Mouse (Mus musculus): ENCODE results near the gene C1s2.
"Not testable (repeated sequence)": the region's sequence is repeated elsewhere in the genome, so short reads cannot be mapped to it uniquely, and the experiment has no call there.

C1s2 gene

GRCm38 (mm10) chr6:124640997-124641396 is 5.1 kb upstream of the C1s2 start:
- peak; percentile 31 for DNase-seq (ENCODE audit: extremely low read depth, insufficient read length, low spot score)

DNA sequence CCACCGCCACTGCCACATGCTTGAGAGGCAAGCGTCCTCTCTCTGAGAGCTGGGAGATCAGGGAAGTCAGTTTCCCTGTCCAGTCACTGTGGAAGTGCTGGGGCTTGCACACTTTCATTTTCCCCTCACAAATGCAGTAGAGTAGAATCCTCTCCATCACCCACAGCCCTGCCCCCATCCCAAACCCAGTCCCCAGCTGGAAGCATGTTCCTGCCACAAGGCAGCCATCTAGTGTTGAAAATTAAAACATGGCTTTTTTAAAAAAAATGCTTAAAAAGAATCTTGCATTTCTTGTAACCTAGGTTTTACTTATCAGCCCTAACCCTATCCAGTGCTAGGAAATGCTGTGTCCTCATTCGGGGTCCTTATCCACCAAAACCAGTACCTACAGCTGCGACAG is 4.2 kb upstream of the C1s2 start:
- no peak for DNase-seq (ENCODE audit: extremely low read depth, insufficient read length, low spot score)

DNA sequence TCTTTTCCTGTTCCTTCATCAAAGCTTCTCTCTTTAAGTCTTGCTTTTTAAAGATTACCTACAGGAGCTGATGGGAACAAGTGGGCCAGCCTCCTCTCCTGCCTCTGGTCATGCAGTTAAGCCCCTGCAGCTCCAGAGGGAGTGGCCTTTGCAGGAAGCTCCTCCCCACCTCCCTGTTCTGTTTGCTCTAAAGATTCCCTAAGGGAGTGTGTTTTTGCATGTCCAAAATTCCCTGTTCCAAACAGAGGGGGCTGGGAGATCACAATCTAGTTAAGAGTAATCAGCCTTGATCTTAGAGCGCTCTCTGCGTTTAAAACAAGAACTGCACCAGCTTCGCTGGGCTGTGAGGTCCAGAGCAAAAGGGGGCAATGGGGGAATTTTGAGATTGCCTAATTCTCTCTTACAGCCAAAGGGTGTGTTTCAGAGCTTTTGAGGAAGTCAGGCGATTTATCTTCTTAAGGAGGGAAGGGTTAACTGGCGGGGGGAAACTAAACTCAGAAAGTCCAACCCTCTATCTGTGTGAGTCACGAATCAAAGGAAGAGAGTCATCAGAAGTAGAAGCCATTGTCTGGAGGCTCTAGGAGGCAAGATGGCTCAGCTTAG is 1.1 kb upstream of the C1s2 start:
- DNase-seq (ENCODE audit: extremely low read depth, insufficient read length, low spot score), result not testable (repeated sequence)

- peak; percentile 7 for DNase-seq (ENCODE audit: extremely low read depth, insufficient read length, low spot score)
Observed at GRCm38 (mm10) chr6:124630763-124631162, 5.1 kb downstream of the C1s2 start.

DNA sequence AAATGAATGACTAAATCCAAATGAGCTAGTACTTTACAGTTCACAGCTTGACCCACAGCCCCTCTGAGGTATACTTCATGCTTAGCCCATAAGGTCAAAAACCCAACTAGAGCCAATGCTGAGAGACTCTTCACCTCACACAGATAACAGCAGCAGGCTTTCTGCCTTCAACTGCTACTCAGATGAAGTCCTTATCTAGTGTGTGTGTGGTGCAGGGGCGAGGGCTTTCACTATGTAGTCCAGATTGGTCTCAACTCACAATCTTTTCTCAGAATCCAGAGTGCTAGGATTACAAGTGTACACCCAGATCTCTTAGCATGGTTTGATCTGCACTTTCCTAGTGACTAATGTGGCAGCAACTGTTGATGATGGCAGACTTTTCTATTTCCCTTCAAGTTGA is 9.7 kb downstream of the C1s2 start:
- DNase-seq (ENCODE audit: extremely low read depth, insufficient read length, low spot score), result not testable (repeated sequence)

DNA sequence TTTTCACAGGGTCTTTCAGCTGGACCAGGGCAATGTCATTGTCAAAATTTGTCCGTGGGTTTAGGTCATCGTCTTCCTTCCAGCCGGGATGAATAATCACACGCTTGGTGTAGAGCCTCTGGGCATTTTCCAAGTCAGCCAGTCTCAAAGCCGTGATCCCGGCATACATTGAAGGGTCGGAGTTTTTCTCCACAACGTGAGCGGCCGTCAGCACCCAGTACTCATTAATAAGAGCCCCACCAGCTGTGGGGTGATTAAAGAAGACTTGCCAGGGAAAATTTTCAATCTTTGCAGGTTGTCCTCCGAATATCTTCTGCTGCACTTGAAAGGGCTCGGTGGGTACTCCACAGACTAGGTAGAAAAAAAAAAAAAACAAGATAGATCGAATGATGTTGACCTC is 10.3 kb downstream of the C1s2 start:
- DNase-seq (ENCODE audit: extremely low read depth, insufficient read length, low spot score), result no peak

DNA sequence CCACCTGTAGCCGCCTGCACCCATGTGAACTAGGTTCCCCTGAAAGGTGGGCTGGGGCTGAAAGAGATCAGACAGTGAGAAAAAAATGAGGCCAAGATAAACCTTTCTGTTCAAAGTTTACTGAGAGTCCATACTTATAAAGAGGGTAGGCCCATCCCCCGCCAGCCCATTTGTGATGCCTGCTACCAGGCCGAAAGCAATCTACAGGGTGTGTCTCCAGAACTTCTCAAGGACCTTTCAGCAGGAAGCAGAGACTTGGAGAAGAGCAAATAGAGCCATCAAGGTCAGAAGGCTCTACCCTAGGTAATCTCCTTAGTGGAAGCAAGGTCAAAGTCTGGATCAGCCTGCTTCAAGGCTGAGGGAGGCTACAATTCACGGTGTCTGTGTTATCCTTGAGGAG is 33.9 kb downstream of the C1s2 start:
- DNase-seq (ENCODE audit: extremely low read depth, insufficient read length, low spot score), result no peak

- DNase-seq (ENCODE audit: extremely low read depth, insufficient read length, low spot score), result no peak
Observed at GRCm38 (mm10) chr6:124593121-124593520, 42.8 kb downstream of the C1s2 start.

GRCm38 (mm10) chr6:124592186-124592700 is 43.6 kb downstream of the C1s2 start:
- no peak for DNase-seq (ENCODE audit: extremely low read depth, insufficient read length, low spot score)

DNA sequence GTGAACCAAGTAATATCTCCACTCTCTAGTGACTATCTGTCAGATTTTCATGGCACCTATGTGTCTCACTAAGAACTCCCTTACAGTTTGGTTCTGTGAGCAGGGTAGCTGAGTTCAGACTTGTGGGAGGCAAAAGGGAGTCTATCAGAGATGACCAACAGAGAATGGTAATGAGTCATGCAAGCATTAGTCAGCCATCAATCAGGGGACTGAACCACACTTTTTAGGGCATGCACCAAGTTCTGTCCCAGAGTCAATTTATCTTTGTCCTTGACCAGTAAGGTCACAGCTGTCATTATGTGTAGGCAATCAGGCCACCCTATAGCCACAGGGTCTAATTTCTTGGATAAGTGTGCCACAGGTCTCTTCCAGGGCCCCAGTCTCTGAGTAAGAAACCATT is 47.1 kb downstream of the C1s2 start:
- peak; percentile 18 for DNase-seq (ENCODE audit: extremely low read depth, insufficient read length, low spot score)

DNA sequence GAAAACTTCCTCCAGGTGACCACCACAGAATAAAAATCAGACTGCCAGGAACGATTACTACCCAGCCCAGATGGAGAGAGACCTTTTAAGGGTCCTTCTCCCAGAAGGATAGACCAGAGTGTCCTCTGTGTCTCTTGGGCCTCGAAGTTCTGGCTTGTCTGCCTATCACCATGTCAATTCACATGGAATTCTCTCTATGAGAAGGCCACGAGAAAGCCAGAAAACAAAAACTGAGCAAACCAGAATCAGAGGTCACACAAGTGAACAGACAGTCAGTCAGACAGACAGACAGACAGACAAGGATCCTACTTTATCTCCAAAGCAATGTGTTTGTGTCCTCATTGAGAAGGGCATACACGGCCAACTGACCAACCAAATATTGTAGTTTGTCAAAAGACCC is 49.6 kb downstream of the C1s2 start:
- DNase-seq (ENCODE audit: extremely low read depth, insufficient read length, low spot score), result no peak

- no peak for DNase-seq (ENCODE audit: extremely low read depth, insufficient read length, low spot score)
Observed at GRCm38 (mm10) chr6:124585761-124586160, 50.1 kb downstream of the C1s2 start.

GRCm38 (mm10) chr6:124584935-124585334 is 51.0 kb downstream of the C1s2 start:
- no peak for DNase-seq (ENCODE audit: extremely low read depth, insufficient read length, low spot score)

DNA sequence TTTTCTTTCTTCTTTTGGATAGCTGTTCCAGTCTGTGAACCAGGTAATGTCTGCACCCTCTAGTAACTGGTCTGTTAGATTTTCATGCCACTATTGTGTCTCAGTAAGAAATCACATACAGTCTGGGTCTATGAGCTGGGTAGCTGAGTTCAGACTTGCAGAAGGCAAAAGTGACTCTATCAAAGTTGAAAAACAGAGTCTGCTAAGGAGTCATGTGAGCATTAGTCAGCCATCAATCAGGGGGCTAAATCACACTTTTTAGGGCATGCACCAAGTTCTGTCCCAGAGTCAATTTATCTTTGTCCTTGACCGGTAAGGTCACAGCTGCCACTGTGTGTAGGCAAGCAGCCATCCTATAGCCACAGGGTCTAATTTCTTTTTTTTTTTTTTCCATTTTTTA is 53.7 kb downstream of the C1s2 start:
- no peak for DNase-seq (ENCODE audit: extremely low read depth, insufficient read length, low spot score)

DNA sequence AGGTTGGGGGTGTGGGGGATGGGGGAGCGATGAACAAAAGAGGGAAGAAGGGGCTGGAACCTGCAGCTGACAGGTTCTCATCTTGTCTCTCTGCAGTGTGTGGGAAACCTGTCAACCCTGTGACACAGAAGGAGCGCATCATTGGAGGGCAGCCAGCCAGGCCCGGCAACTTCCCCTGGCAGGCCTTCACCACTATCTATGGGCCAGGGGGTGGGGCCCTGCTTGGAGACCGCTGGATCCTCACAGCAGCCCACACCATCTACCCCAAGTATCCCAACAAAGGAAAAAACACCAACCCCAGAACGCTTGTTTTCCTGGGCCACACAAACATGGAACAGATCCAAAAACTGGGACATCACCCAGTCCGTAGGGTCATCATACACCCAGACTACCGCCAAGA is 55.7 kb downstream of the C1s2 start:
- DNase-seq (ENCODE audit: extremely low read depth, insufficient read length, low spot score), result not testable (repeated sequence)

DNA sequence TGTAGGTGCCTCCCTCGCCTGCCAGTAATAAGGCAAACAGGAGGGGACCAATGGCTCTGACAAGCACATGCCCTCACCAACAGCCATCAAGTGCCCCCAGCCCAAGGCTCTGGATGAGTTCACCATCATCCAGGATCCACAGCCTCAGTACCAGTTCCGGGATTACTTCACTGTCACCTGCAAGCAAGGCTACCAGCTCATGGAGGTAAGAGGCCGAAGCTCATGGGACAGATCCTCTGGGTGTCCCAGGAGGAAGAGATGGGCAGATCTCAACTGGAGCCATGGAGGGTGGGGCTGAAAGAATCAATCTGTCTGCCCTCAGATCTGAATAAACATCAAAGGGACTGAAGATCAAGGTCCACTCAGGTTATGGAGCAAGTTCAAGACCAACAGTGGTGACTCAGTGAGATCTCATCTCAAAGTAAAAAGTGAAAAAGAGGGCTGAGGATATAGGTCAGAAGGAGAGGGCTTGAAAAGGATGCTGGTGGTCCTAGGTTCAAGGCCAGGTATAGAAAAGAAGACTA is 60.7 kb downstream of the C1s2 start:
- not testable (repeated sequence) for DNase-seq (ENCODE audit: extremely low read depth, insufficient read length, low spot score)
